Mouse (Mus musculus) CD4-positive, CD25-positive, alpha-beta regulatory T cell, adult 4 months (primary cell): ENCODE measurements around the gene Gpr68. TPM values are rescaled to one million over a fixed set of nuclear protein-coding genes. Genes with fewer than 3 reads are reported as not detected.

ENCODE experiments used
- polyA plus RNA-seq, 2 experiments: library from polyadenylated mRNA; unstranded; fragments of 100-300 nt; shearing (Covaris generic); gene quantifications; one replicate each; pipeline ENCODE4 v1.2.1; 2017

Gene Gpr68
- polyA plus RNA-seq, 2 experiments from 2014 or later, result 51.7 to 101 TPM

Other genes starting within 250 kb of the Gpr68 start
- 1 to 10 TPM; 3.2 to 6.2 TPM for gene Rps6ka5, start 181.2 kb downstream of the Gpr68 start, polyA plus RNA-seq
- gene Dglucy, start 129.1 kb downstream of the Gpr68 start, polyA plus RNA-seq, result 10 to 100 TPM; 13.1 to 17.1 TPM
- gene Ccdc88c, start 120.9 kb upstream of the Gpr68 start, polyA plus RNA-seq, result 100 to 1,000 TPM in 1 of 2 experiments, 10 to 100 TPM in 1; 89.5 to 106 TPM
- 10 to 100 TPM; 28.0 to 44.6 TPM for gene Ppp4r3a, start 175.5 kb upstream of the Gpr68 start, polyA plus RNA-seq